ENCODE assay signal across 27 mouse cellular contexts in genomic region chr9:51271073-51271472, GRCm38 (mm10). TPM values are rescaled to one million over a fixed set of nuclear protein-coding genes. Genes with fewer than 3 reads are reported as not detected.
DNase-seq lines count a peak whose midpoint lies in the region; ATAC-seq and TF ChIP-seq lines count a peak whose summit lies in the region.
"Had no signal": no experiment of that assay in that cellular context is flagged by ENCODE, and none has a peak within 500 bp of the region (broad histone marks: within the 10 kb centered on the region; RNA-seq: fewer than 3 reads in every experiment).

No protein-coding gene starts in this region.

- no peak overlapping the region for H3K4me2 ChIP-seq in embryonic facial prominence, embryonic 14.5 days (ENCODE audit: low read depth, low read length)
- H3K4me2 ChIP-seq: embryonic facial prominence, embryonic 13.5 days; forebrain, embryonic 13.5 days; forebrain, embryonic 15.5 days had no signal

- WGBS in embryonic facial prominence, embryonic 14.5 days = 77% methylated on average over 8 of the region's 8 CpGs
- WGBS in embryonic facial prominence, embryonic 10.5 days = 75% methylated on average over 8 of the region's 8 CpGs
- WGBS in lung, adult 2 months = 66% methylated on average over 8 of the region's 8 CpGs

- H3K27me3 ChIP-seq in embryonic facial prominence, embryonic 14.5 days (replicated peaks; ENCODE audit: control insufficient read depth, insufficient read depth, low read length) = no peaks in the 10 kb centered on the region
- peaks cover 6% of the 10 kb centered on the region for H3K27me3 ChIP-seq in embryonic facial prominence, embryonic 10.5 days (replicated peaks; ENCODE audit: low read depth, poor library complexity, severe bottlenecking)
- H3K27me3 ChIP-seq: CH12.LX; embryonic facial prominence, embryonic 13.5 days; forebrain, embryonic 13.5 days; forebrain, embryonic 15.5 days; Patski had no signal

- no peaks in the 10 kb centered on the region for H3K9me3 ChIP-seq in embryonic facial prominence, embryonic 14.5 days (ENCODE audit: control insufficient read depth, low read length)
- no peaks in the 10 kb centered on the region for H3K9me3 ChIP-seq in embryonic facial prominence, embryonic 10.5 days
- H3K9me3 ChIP-seq: embryonic facial prominence, embryonic 13.5 days; forebrain, embryonic 13.5 days; forebrain, embryonic 15.5 days; G1E had no signal

- no peak for TF ChIP-seq POLR2A in lung, adult 2 months (IDR thresholded peaks at IDR 0.05; ENCODE audit: borderline replicate concordance, extremely low read depth, low read depth, low read length)

- peak; percentile 81; the same call in 1 of the 2 replicates for ATAC-seq in embryonic facial prominence, embryonic 14.5 days (ENCODE audit: low read depth)
- ATAC-seq: activated CD4-positive, CD25-positive, alpha-beta regulatory T cell, adult 4 months; CD4-positive, CD25-positive, alpha-beta regulatory T cell, adult 4 months; forebrain, embryonic 13.5 days; forebrain, embryonic 15.5 days; Patski had no signal

- H3K9ac ChIP-seq in embryonic facial prominence, embryonic 14.5 days (ENCODE audit: low read depth, low read length) = no peak overlapping the region
- H3K9ac ChIP-seq: embryonic facial prominence, embryonic 13.5 days; forebrain, embryonic 13.5 days; forebrain, embryonic 15.5 days had no signal

- H3K4me1 ChIP-seq in embryonic facial prominence, embryonic 14.5 days (ENCODE audit: control insufficient read depth, insufficient read depth, low read length) = peaks cover 4% of the 10 kb centered on the region; the same call in 1 of the 2 replicates
- peaks cover 7% of the 10 kb centered on the region; the same call in 1 of the 2 replicates for H3K4me1 ChIP-seq in embryonic facial prominence, embryonic 10.5 days
- H3K4me1 ChIP-seq in lung, adult 2 months (ENCODE audit: control insufficient read depth, insufficient read depth, low read length) = peaks cover 2% of the 10 kb centered on the region
- H3K4me1 ChIP-seq: embryonic facial prominence, embryonic 13.5 days; forebrain, embryonic 13.5 days had no signal

- TF ChIP-seq CTCF in lung, adult 2 months (IDR thresholded peaks at IDR 0.05; ENCODE audit: insufficient read depth, low read length) = no peak

- DNase-seq in embryonic facial prominence, embryonic 14.5 days (ENCODE audit: low spot score) = peak; percentile 58
- DNase-seq in embryonic facial prominence, embryonic 10.5 days (ENCODE audit: low spot score) = no peak
- peak; percentile 36 to 65 for DNase-seq in lung, adult 18-20 months
- no peak for DNase-seq in lung, postnatal 14 days
- DNase-seq in lung, postnatal 36 days = peak; percentile 31
- DNase-seq in lung, adult 2 months = no peak
- no peak for DNase-seq in kidney, adult 9 months
- DNase-seq: adrenal gland, adult 8-10 months; adrenal gland, postnatal 14 days; adrenal gland, postnatal 36 days; B cell, adult 2 months; cerebellum, adult 11-12 months; cerebellum, adult 2 months; cerebellum, adult 9-10 months; cerebellum, postnatal 10 days; cerebellum, postnatal 25 days had no signal

- H3K36me3 ChIP-seq in embryonic facial prominence, embryonic 14.5 days (ENCODE audit: control insufficient read depth, insufficient read depth, low read length) = no peaks in the 10 kb centered on the region
- H3K36me3 ChIP-seq in embryonic facial prominence, embryonic 10.5 days (replicated peaks) = no peaks in the 10 kb centered on the region
- H3K36me3 ChIP-seq: embryonic facial prominence, embryonic 13.5 days; forebrain, embryonic 15.5 days; G1E had no signal

- no peak overlapping the region for H3K27ac ChIP-seq in embryonic facial prominence, embryonic 14.5 days (replicated peaks; ENCODE audit: low read depth, low read length)
- no peak overlapping the region for H3K27ac ChIP-seq in embryonic facial prominence, embryonic 10.5 days (replicated peaks)
- H3K27ac ChIP-seq: embryonic facial prominence, embryonic 13.5 days; forebrain, embryonic 13.5 days; forebrain, embryonic 15.5 days had no signal

- no peak overlapping the region for H3K4me3 ChIP-seq in embryonic facial prominence, embryonic 14.5 days (ENCODE audit: low read depth, low read length)
- H3K4me3 ChIP-seq in embryonic facial prominence, embryonic 10.5 days = no peak overlapping the region
- H3K4me3 ChIP-seq in lung, adult 2 months (replicated peaks; ENCODE audit: extremely low read depth, low read depth, low read length) = no peak overlapping the region
- H3K4me3 ChIP-seq: embryonic facial prominence, embryonic 13.5 days; forebrain, embryonic 13.5 days; forebrain, embryonic 15.5 days had no signal

RNA-seq across cellular contexts. Expression of gene Colca2, which starts 7.3 kb away (rescaled TPM):
- polyA plus RNA-seq in embryonic facial prominence, embryonic 14.5 days (2014; fragmentation: Nextera tagmentation; extraction: Ambion mirVana) = 4.0 and 4.3 TPM in 2 replicates
- 1.9 and 2.1 TPM in 2 replicates for polyA plus RNA-seq in embryonic facial prominence, embryonic 10.5 days (2016; fragmentation: Nextera tagmentation; extraction: Ambion mirVana)
- polyA plus RNA-seq in lung, adult 2 months (2012; rRNA removed) = 9.5 and 13.3 TPM in 2 replicates
- polyA plus RNA-seq: activated CD4-positive, CD25-positive, alpha-beta regulatory T cell, adult 4 months; G1E had no signal

RNA-seq across cellular contexts. Expression of gene Pou2af1, which starts 57.6 kb away (rescaled TPM):
- 0.10 TPM in 1 of 2 replicates, not detected in the other for polyA plus RNA-seq in embryonic facial prominence, embryonic 14.5 days (2014; fragmentation: Nextera tagmentation; extraction: Ambion mirVana)
- not detected in 2 replicates for polyA plus RNA-seq in embryonic facial prominence, embryonic 10.5 days (2016; fragmentation: Nextera tagmentation; extraction: Ambion mirVana)
- 10.1 and 11.0 TPM in 2 replicates for polyA plus RNA-seq in lung, adult 2 months (2012; rRNA removed)
- polyA plus RNA-seq: embryonic facial prominence, embryonic 11.5 days; forebrain, embryonic 11.5 days; forebrain, embryonic 15.5 days; G1E; Patski had no signal

RNA-seq across cellular contexts. Expression of gene 1810046K07Rik, which starts 57.6 kb away (rescaled TPM):
- not detected in 2 replicates for polyA plus RNA-seq in embryonic facial prominence, embryonic 14.5 days (2014; fragmentation: Nextera tagmentation; extraction: Ambion mirVana)
- not detected in 2 replicates for polyA plus RNA-seq in embryonic facial prominence, embryonic 10.5 days (2016; fragmentation: Nextera tagmentation; extraction: Ambion mirVana)
- polyA plus RNA-seq in lung, adult 2 months (2012; rRNA removed) = 0.82 and 2.6 TPM in 2 replicates
- polyA plus RNA-seq: activated CD4-positive, CD25-positive, alpha-beta regulatory T cell, adult 4 months; CD4-positive, CD25-positive, alpha-beta regulatory T cell, adult 4 months; cerebellum, adult 2 months; cortical plate, adult 2 months; embryonic facial prominence, embryonic 11.5 days; embryonic facial prominence, embryonic 13.5 days; forebrain, embryonic 11.5 days; forebrain, embryonic 13.5 days; forebrain, embryonic 15.5 days; G1E; Patski had no signal

Comparison
In these comparisons a context has a peak if more than half of its experiments do, and no peak if none do; other contexts are left out.
1. DNase-seq: peak in embryonic facial prominence, embryonic 14.5 days (single experiment), lung, adult 18-20 months (2 of 2) and lung, postnatal 36 days (single experiment); none in embryonic facial prominence, embryonic 10.5 days (single experiment), lung, postnatal 14 days (single experiment), lung, adult 2 months (single experiment) and kidney, adult 9 months (single experiment).
2. RNA of gene Pou2af1, which starts 57.6 kb away (polyA plus RNA-seq): 10.1 to 11.0 TPM in lung, adult 2 months; not detected in embryonic facial prominence, embryonic 10.5 days and 0.10 TPM in embryonic facial prominence, embryonic 14.5 days; every median in the first group is over 10 times any median in the second.